Mouse (Mus musculus): ENCODE measurements at regions not wholly inside any gene's neighbourhood (a gene's known extent, or its start where the extent isn't known, plus 50 kb on each side); places are given as distances from the start of the nearest gene placed in this dataset.

DNA sequence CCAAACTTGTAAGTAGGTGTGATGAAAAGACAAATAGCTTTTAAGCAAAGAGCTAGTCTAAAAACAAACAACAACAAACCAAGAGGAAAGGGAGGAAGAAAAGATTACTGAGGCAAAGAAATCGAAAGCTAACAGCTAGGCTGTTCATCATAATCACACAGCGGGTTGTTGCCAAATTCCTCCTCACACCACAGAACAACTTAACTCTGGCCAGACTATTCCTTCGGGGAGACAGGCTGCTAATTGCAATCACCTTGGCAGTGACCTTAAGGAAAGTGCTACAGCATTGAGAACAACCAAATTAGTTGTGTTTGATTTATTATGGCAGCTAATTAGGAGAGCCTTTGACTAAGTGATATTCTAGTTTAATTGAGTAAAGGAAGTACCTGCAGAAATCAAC, 194.4 kb upstream of the Smlr1 start:
- no peak for ATAC-seq (ENCODE audit: low FRiP score)
- Histone ChIP-seq H3K9ac (ENCODE audit: low read depth, low read length) (no peak overlapping the region), H3K27ac (ENCODE audit: low read depth, low read length) (no peak overlapping the region), H3K4me3 (ENCODE audit: low read depth, low read length) (no peak overlapping the region), H3K4me1 (replicated peaks; ENCODE audit: control insufficient read depth, insufficient read depth, low read length) (no peaks in the 10 kb centered on the region), H3K4me2 (replicated peaks; ENCODE audit: low read depth, low read length) (no peak overlapping the region), H3K27me3 (ENCODE audit: control insufficient read depth, insufficient read depth, low read length) (no peaks in the 10 kb centered on the region), H3K9me3 (ENCODE audit: control insufficient read depth, low read length) (no peaks in the 10 kb centered on the region), H3K36me3 (ENCODE audit: control insufficient read depth, insufficient read depth, low read length) (no peaks in the 10 kb centered on the region)
- 63% methylated on average over 3 of the region's 3 CpGs for WGBS
- no peak for DNase-seq (ENCODE audit: low spot score)

DNA sequence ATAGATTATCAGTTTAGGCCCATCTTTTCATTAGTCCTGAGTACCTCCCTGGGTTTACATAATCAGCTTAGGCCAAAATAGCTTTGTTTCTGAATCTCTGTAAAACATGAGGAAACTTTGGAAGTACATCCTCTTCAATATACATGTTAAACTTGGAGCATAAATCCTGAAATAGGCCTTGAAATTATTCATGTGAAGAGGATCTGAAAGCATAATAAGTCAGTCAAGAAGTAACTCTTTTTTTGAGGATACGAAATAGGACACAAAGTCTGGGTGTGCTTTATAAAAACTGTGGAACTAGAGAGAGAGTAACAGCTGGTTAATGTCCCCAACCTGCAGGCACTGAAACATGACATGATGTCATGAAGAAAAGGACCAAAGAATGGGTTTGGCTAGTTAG, 187.9 kb upstream of the Smlr1 start:
- no peak for DNase-seq (ENCODE audit: low spot score)
- Histone ChIP-seq H3K27ac (ENCODE audit: low read depth, low read length) (no peak overlapping the region), H3K9me3 (ENCODE audit: control insufficient read depth, low read length) (no peaks in the 10 kb centered on the region), H3K9ac (ENCODE audit: low read depth, low read length) (no peak overlapping the region), H3K27me3 (ENCODE audit: control insufficient read depth, insufficient read depth, low read length) (no peaks in the 10 kb centered on the region), H3K36me3 (ENCODE audit: control insufficient read depth, insufficient read depth, low read length) (no peaks in the 10 kb centered on the region), H3K4me1 (replicated peaks; ENCODE audit: control insufficient read depth, insufficient read depth, low read length) (no peaks in the 10 kb centered on the region), H3K4me3 (ENCODE audit: low read depth, low read length) (no peak overlapping the region), H3K4me2 (replicated peaks; ENCODE audit: low read depth, low read length) (no peak overlapping the region)
- 89% methylated on average over 1 of the region's 1 CpGs for WGBS
- no peak for ATAC-seq (ENCODE audit: low FRiP score)

DNA sequence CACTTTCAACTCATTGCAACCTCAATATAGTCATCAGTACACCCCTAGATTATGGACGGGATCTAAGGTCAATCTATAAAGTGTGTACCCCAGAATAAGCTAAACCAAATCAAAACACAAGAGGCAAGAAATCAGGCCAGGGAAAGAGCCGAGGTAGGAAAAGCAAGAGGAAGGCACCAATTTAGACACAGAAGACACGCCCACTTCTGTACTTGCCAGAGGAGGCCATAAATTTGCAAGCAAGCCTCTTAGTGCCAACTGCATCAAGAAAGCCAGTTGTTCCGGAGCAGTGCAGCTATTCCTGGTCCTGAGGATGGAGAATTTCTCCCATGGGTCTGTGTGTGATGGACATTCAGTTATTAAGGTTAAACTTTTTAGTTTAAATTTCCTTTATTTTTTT, 179.7 kb upstream of the Smlr1 start:
- no peak for DNase-seq (ENCODE audit: low spot score)
- Histone ChIP-seq H3K9ac (ENCODE audit: low read depth, low read length) (no peak overlapping the region), H3K27me3 (ENCODE audit: control insufficient read depth, insufficient read depth, low read length) (no peaks in the 10 kb centered on the region), H3K4me1 (replicated peaks; ENCODE audit: control insufficient read depth, insufficient read depth, low read length) (no peaks in the 10 kb centered on the region), H3K4me3 (ENCODE audit: low read depth, low read length) (no peak overlapping the region), H3K4me2 (replicated peaks; ENCODE audit: low read depth, low read length) (no peak overlapping the region), H3K9me3 (ENCODE audit: control insufficient read depth, low read length) (no peaks in the 10 kb centered on the region), H3K27ac (ENCODE audit: low read depth, low read length) (no peak overlapping the region), H3K36me3 (ENCODE audit: control insufficient read depth, insufficient read depth, low read length) (no peaks in the 10 kb centered on the region)
- ATAC-seq (ENCODE audit: low FRiP score): no peak
- 87% methylated on average over 4 of the region's 4 CpGs for WGBS

DNA sequence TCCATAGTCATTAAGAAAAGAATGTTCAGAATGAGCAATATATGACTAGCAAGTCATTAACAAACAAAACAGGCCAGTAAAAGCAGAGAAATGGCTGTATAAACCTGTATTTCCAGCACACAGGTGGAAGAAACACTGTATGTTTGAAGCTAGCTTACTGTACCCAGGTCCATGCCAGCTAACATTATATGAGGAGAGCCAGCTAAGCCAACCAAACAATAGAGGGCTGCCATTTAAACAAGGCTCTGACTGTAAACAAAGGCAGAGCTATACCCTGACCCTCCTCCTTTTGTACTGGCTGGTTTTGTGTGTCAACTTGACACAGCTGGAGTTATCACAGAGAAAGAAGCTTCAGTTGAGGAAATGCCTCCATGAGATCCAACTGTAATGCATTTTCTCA, 178.6 kb upstream of the Smlr1 start:
- ATAC-seq (ENCODE audit: low FRiP score) (no peak), DNase-seq (ENCODE audit: low spot score) (no peak)
- no peak overlapping the region for H3K4me3 ChIP-seq (ENCODE audit: low read depth, low read length)
- no peak overlapping the region for H3K27ac ChIP-seq (ENCODE audit: low read depth, low read length)
- H3K4me2 ChIP-seq (replicated peaks; ENCODE audit: low read depth, low read length): no peak overlapping the region
- no peaks in the 10 kb centered on the region for H3K4me1 ChIP-seq (replicated peaks; ENCODE audit: control insufficient read depth, insufficient read depth, low read length)
- no peaks in the 10 kb centered on the region for H3K9me3 ChIP-seq (ENCODE audit: control insufficient read depth, low read length)
- no peaks in the 10 kb centered on the region for H3K27me3 ChIP-seq (ENCODE audit: control insufficient read depth, insufficient read depth, low read length)
- H3K9ac ChIP-seq (ENCODE audit: low read depth, low read length): no peak overlapping the region
- H3K36me3 ChIP-seq (ENCODE audit: control insufficient read depth, insufficient read depth, low read length): no peaks in the 10 kb centered on the region

DNA sequence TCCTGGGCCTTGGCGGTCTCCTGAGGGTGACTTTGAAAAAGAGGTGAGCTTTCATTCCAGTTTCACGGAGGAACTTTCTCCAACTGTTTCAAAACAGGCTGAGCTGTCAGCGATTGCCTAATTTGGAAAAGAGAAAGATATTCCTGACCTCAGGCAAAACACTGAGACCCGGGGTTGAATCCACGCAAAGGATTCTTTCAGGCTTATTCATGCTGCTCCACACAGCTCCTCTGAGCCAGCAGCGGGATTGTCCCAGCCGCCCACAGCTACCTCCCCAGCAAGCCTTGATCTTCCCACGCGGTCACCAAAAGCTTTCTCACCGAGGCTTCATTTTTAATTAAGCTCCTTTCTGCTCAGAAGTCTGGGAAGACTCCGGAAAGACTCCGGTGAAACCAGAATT, 178.0 kb upstream of the Smlr1 start:
- Histone ChIP-seq H3K27ac (ENCODE audit: low read depth, low read length) (no peak overlapping the region), H3K9me3 (ENCODE audit: control insufficient read depth, low read length) (no peaks in the 10 kb centered on the region), H3K36me3 (ENCODE audit: control insufficient read depth, insufficient read depth, low read length) (no peaks in the 10 kb centered on the region), H3K4me3 (ENCODE audit: low read depth, low read length) (no peak overlapping the region), H3K9ac (ENCODE audit: low read depth, low read length) (no peak overlapping the region), H3K4me1 (replicated peaks; ENCODE audit: control insufficient read depth, insufficient read depth, low read length) (no peaks in the 10 kb centered on the region), H3K27me3 (ENCODE audit: control insufficient read depth, insufficient read depth, low read length) (no peaks in the 10 kb centered on the region), H3K4me2 (replicated peaks; ENCODE audit: low read depth, low read length) (no peak overlapping the region)
- DNase-seq (ENCODE audit: low spot score): no peak
- ATAC-seq (ENCODE audit: low FRiP score): no peak
- 72% methylated on average over 12 of the region's 12 CpGs for WGBS

DNA sequence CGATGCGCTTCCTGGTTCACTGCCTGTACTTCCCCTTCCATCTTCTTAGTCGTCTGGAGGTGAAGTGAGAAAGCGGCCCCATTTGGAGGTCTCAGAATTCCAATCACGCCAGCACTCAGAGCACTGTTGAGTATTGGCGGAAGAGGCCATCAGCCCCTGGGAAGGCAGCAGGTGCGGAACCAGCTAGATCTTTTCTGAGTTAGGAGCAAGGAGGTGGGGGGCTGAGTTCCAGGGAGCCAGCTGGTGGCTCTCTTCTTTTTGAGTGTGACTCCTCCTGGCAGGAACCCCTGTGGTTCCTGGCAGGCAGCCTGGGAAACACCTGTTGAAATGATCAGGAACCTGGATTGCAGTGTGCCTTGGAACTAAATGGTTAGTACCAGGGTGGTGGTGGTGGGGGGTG, 171.9 kb upstream of the Smlr1 start:
- Histone ChIP-seq H3K27me3 (ENCODE audit: control insufficient read depth, insufficient read depth, low read length) (no peaks in the 10 kb centered on the region), H3K9me3 (ENCODE audit: control insufficient read depth, low read length) (no peaks in the 10 kb centered on the region), H3K36me3 (ENCODE audit: control insufficient read depth, insufficient read depth, low read length) (no peaks in the 10 kb centered on the region), H3K9ac (ENCODE audit: low read depth, low read length) (no peak overlapping the region), H3K4me3 (ENCODE audit: low read depth, low read length) (no peak overlapping the region), H3K27ac (ENCODE audit: low read depth, low read length) (no peak overlapping the region), H3K4me2 (replicated peaks; ENCODE audit: low read depth, low read length) (no peak overlapping the region), H3K4me1 (replicated peaks; ENCODE audit: control insufficient read depth, insufficient read depth, low read length) (no peaks in the 10 kb centered on the region)
- DNase-seq (ENCODE audit: low spot score): no peak
- WGBS: 56% methylated on average over 7 of the region's 7 CpGs
- no peak for ATAC-seq (ENCODE audit: low FRiP score)

DNA sequence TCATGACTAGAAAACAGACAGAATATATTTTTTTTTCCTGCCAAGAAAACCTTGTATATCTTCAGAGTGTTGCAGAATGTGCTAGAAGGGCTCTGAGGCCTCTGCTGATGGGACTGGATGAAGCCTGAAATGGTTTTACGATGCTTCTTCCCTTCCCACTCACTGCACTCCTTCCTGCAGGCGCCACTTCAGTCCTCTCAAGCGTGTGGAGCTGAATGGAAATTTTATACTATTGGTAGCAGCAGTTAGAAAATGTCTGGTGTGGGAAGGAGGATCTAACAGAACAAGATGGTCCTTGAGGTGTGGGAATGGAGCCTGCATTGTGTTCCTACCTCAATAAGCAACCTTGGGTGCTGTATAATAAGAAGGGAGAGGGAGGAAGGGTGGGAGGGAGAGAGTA, 166.1 kb upstream of the Smlr1 start:
- ATAC-seq (ENCODE audit: low FRiP score): no peak
- Histone ChIP-seq H3K27ac (ENCODE audit: low read depth, low read length) (no peak overlapping the region), H3K4me3 (ENCODE audit: low read depth, low read length) (no peak overlapping the region), H3K36me3 (ENCODE audit: control insufficient read depth, insufficient read depth, low read length) (no peaks in the 10 kb centered on the region), H3K9me3 (ENCODE audit: control insufficient read depth, low read length) (no peaks in the 10 kb centered on the region), H3K27me3 (ENCODE audit: control insufficient read depth, insufficient read depth, low read length) (no peaks in the 10 kb centered on the region), H3K4me2 (replicated peaks; ENCODE audit: low read depth, low read length) (no peak overlapping the region), H3K9ac (ENCODE audit: low read depth, low read length) (no peak overlapping the region), H3K4me1 (replicated peaks; ENCODE audit: control insufficient read depth, insufficient read depth, low read length) (no peaks in the 10 kb centered on the region)
- no peak for DNase-seq (ENCODE audit: low spot score)
- WGBS: 86% methylated on average over 3 of the region's 3 CpGs

DNA sequence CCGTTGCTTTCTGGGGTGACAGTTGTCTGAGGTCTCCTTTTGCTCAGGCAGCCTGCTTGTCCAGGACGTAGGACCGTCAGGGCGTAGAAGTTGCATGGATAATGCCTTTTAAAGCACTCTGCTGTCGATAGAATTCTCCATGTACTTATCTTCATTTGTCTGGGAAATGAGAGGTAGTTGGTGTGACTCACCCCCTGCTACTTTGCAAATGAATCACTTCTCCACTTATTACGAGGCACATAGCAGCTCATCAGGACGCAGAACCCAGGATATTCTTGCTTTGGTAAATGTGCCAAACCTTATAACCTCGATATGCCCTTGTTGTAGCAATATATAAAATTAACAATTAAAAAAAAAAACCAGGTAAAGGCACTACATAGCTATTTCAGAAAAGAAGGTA, 159.7 kb upstream of the Smlr1 start:
- ATAC-seq (ENCODE audit: low FRiP score) (no peak), DNase-seq (ENCODE audit: low spot score) (no peak)
- Histone ChIP-seq H3K27ac (ENCODE audit: low read depth, low read length) (no peak overlapping the region), H3K27me3 (ENCODE audit: control insufficient read depth, insufficient read depth, low read length) (no peaks in the 10 kb centered on the region), H3K4me2 (replicated peaks; ENCODE audit: low read depth, low read length) (no peak overlapping the region), H3K4me1 (replicated peaks; ENCODE audit: control insufficient read depth, insufficient read depth, low read length) (no peaks in the 10 kb centered on the region), H3K9ac (ENCODE audit: low read depth, low read length) (no peak overlapping the region), H3K4me3 (ENCODE audit: low read depth, low read length) (no peak overlapping the region), H3K36me3 (ENCODE audit: control insufficient read depth, insufficient read depth, low read length) (no peaks in the 10 kb centered on the region), H3K9me3 (ENCODE audit: control insufficient read depth, low read length) (no peaks in the 10 kb centered on the region)
- WGBS: 79% methylated on average over 8 of the region's 8 CpGs

DNA sequence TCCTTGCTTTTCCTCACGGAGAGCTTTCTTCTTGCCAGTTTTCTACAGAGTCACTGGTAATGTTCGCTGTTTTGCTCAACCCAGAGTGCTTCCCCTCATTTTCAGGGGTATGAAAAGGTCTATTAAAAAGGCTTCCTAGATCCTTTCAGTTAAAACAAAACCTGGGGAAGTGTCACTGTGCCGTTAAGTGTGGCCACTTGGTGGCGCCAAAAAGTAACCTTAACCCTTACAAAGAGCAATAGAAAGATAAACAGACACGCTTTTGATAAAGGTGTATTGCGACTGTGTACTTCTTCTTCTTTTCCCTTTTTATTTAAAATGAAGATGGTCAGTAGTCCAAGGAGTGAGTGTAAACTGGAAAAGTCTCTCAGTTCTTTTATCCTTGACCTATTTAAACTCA, 145.2 kb upstream of the Smlr1 start:
- DNase-seq (ENCODE audit: low spot score): peak; percentile 81
- no peak overlapping the region for H3K4me3 ChIP-seq (ENCODE audit: low read depth, low read length)
- no peak overlapping the region for H3K9ac ChIP-seq (ENCODE audit: low read depth, low read length)
- ATAC-seq (ENCODE audit: low FRiP score): no peak; the same call in 1 of the 2 replicates
- no peak overlapping the region for H3K4me2 ChIP-seq (replicated peaks; ENCODE audit: low read depth, low read length)
- H3K4me1 ChIP-seq (replicated peaks; ENCODE audit: control insufficient read depth, insufficient read depth, low read length): no peaks in the 10 kb centered on the region
- H3K36me3 ChIP-seq (ENCODE audit: control insufficient read depth, insufficient read depth, low read length): no peaks in the 10 kb centered on the region
- 29% methylated on average over 6 of the region's 6 CpGs for WGBS
- H3K9me3 ChIP-seq (ENCODE audit: control insufficient read depth, low read length): no peaks in the 10 kb centered on the region
- no peaks in the 10 kb centered on the region for H3K27me3 ChIP-seq (ENCODE audit: control insufficient read depth, insufficient read depth, low read length)
- no peak overlapping the region for H3K27ac ChIP-seq (ENCODE audit: low read depth, low read length)
